Mouse (Mus musculus) cerebellum, postnatal 36 days (tissue): ENCODE data around the gene Nmt1.

Source experiments
- DNase-seq, 2 experiments: peaks; one replicate each; pipeline ENCODE4 v3.0.0; 2021 to 2022; ENCODE audit warnings: mixed read lengths in 2 of 2

Nmt1 gene

GRCm38 (mm10) chr11:103080323-103081091, 52.5 kb downstream of the Nmt1 start:
- no peak for DNase-seq

GRCm38 (mm10) chr11:103081631-103082030, 53.6 kb downstream of the Nmt1 start:
- DNase-seq: no peak

- no peak for DNase-seq
Measured at GRCm38 (mm10) chr11:103093306-103093705, 65.3 kb downstream of the Nmt1 start.

- DNase-seq: no peak
Measured at GRCm38 (mm10) chr11:103093862-103094833, 66.2 kb downstream of the Nmt1 start.

GRCm38 (mm10) chr11:103095107-103095670, 67.2 kb downstream of the Nmt1 start:
- no peak for DNase-seq

GRCm38 (mm10) chr11:103095801-103096200, 67.8 kb downstream of the Nmt1 start:
- DNase-seq: no peak

GRCm38 (mm10) chr11:103096979-103097894, 69.2 kb downstream of the Nmt1 start:
- DNase-seq: no peak

GRCm38 (mm10) chr11:103098531-103099190, 70.7 kb downstream of the Nmt1 start:
- DNase-seq: peak in 1 of 2 experiments; percentile 15

GRCm38 (mm10) chr11:103099352-103099940, 71.5 kb downstream of the Nmt1 start:
- DNase-seq: no peak

- DNase-seq: peak in 1 of 2 experiments; percentile 13
Measured at GRCm38 (mm10) chr11:103100361-103100760, 72.4 kb downstream of the Nmt1 start.

- DNase-seq: peak; percentile 72
Measured at GRCm38 (mm10) chr11:103101481-103101865, 73.5 kb downstream of the Nmt1 start, which contains the start of the genes Plcd3 and Acbd4. TSS of gene Plcd3 (minus strand) at chr11:103101658. TSS of gene Acbd4 (plus strand) at chr11:103101682.

GRCm38 (mm10) chr11:103101866-103102501, 74.0 kb downstream of the Nmt1 start:
- DNase-seq: peak; percentile 69 to 78

- peak; percentile 99 for DNase-seq
Measured at GRCm38 (mm10) chr11:103102725-103103349, 74.8 kb downstream of the Nmt1 start.

- no peak for DNase-seq
Measured at GRCm38 (mm10) chr11:103103621-103104020, 75.6 kb downstream of the Nmt1 start.

GRCm38 (mm10) chr11:103104469-103104868, 76.5 kb downstream of the Nmt1 start:
- no peak for DNase-seq

- DNase-seq: no peak
Measured at GRCm38 (mm10) chr11:103105180-103105725, 77.3 kb downstream of the Nmt1 start.

GRCm38 (mm10) chr11:103105810-103106209, 77.8 kb downstream of the Nmt1 start:
- DNase-seq: no peak

- no peak for DNase-seq
Measured at GRCm38 (mm10) chr11:103106386-103106785, 78.4 kb downstream of the Nmt1 start.

- DNase-seq: no peak
Measured at GRCm38 (mm10) chr11:103111301-103111700, 83.3 kb downstream of the Nmt1 start.
